28 mouse cellular contexts compared by ENCODE assay signal in the genomic region with DNA sequence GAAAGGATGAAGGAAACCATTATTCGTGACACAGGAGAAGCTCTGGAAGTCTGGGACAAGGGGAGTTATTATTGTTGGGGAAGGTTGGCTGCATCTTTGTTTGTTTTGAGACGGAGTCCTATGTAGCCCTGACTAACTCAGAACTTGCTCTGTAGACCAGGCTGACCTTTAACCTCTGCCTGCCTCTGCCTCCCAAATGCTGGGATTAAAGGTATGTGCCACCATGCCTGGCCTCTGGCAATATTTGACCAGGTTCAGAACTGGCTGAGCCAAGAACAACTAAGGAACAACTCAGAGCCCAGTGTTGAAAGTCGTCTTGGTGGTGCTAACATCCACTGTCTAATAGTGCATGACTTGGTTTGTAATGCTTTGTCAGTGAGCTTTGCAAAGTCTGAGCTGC. TPM values are rescaled to one million over a fixed set of nuclear protein-coding genes. Genes with fewer than 3 reads are reported as not detected.
DNase-seq lines count a peak whose midpoint lies in the region; ATAC-seq and TF ChIP-seq lines count a peak whose summit lies in the region.
"Had no signal": no experiment of that assay in that cellular context is flagged by ENCODE, and none has a peak within 500 bp of the region (broad histone marks: within the 10 kb centered on the region; RNA-seq: fewer than 3 reads in every experiment).

No protein-coding gene starts in this region.

- H3K4me1 ChIP-seq in heart, embryonic 15.5 days (replicated peaks) = peaks cover 44% of the 10 kb centered on the region
- peaks cover 15% of the 10 kb centered on the region; the same call in 1 of the 2 replicates for H3K4me1 ChIP-seq in lung, postnatal 0 days (ENCODE audit: insufficient read depth, low read depth, low read length)
- no peaks in the 10 kb centered on the region for H3K4me1 ChIP-seq in midbrain, embryonic 11.5 days (ENCODE audit: control insufficient read depth, insufficient read depth, low read length)
- H3K4me1 ChIP-seq: forebrain, embryonic 10.5 days; hindbrain, embryonic 10.5 days; intestine, embryonic 15.5 days; midbrain, embryonic 13.5 days had no signal

- no peaks in the 10 kb centered on the region for H3K27me3 ChIP-seq in heart, embryonic 15.5 days
- H3K27me3 ChIP-seq in lung, postnatal 0 days (replicated peaks; ENCODE audit: insufficient read depth, low read length) = no peaks in the 10 kb centered on the region
- H3K27me3 ChIP-seq in midbrain, embryonic 11.5 days (ENCODE audit: control insufficient read depth, insufficient read depth, low read length) = no peaks in the 10 kb centered on the region
- H3K27me3 ChIP-seq: CH12.LX; intestine, embryonic 15.5 days; limb, embryonic 13.5 days; midbrain, embryonic 13.5 days; Patski had no signal

- TF ChIP-seq CTCF in lung, postnatal 0 days (IDR thresholded peaks at IDR 0.05) = no peak

- WGBS in heart, embryonic 15.5 days = 74% methylated on average over 3 of the region's 3 CpGs
- 78% methylated on average over 3 of the region's 3 CpGs for WGBS in lung, postnatal 0 days
- 93% methylated on average over 3 of the region's 3 CpGs for WGBS in midbrain, embryonic 11.5 days

- H3K9ac ChIP-seq in heart, embryonic 15.5 days = no peak overlapping the region
- no peak overlapping the region for H3K9ac ChIP-seq in lung, postnatal 0 days (replicated peaks; ENCODE audit: low read depth)
- no peak overlapping the region for H3K9ac ChIP-seq in midbrain, embryonic 11.5 days (ENCODE audit: low read length)
- H3K9ac ChIP-seq: intestine, embryonic 15.5 days; limb, embryonic 13.5 days; midbrain, embryonic 13.5 days had no signal

- TF ChIP-seq EP300 in lung, postnatal 0 days (IDR thresholded peaks at IDR 0.05) = no peak

- no peaks in the 10 kb centered on the region for H3K9me3 ChIP-seq in heart, embryonic 15.5 days (replicated peaks)
- no peaks in the 10 kb centered on the region for H3K9me3 ChIP-seq in lung, postnatal 0 days (ENCODE audit: low read length)
- H3K9me3 ChIP-seq in midbrain, embryonic 11.5 days (ENCODE audit: control insufficient read depth, low read length) = no peaks in the 10 kb centered on the region
- H3K9me3 ChIP-seq: forebrain, embryonic 10.5 days; G1E; hindbrain, embryonic 10.5 days; intestine, embryonic 15.5 days; limb, embryonic 13.5 days; midbrain, embryonic 13.5 days had no signal

- no peak for DNase-seq in heart, postnatal 10 days
- DNase-seq in kidney, adult 9 months = peak; percentile 54
- DNase-seq in kidney, postnatal 14 days = no peak
- DNase-seq in lung, postnatal 0 days (ENCODE audit: low spot score) = no peak
- DNase-seq in lung, postnatal 14 days = no peak
- no peak for DNase-seq in midbrain, embryonic 11.5 days (ENCODE audit: low spot score, missing footprints)
- DNase-seq: adrenal gland, postnatal 36 days; B cell, adult 2 months; cerebellum, adult 11 months; cerebellum, postnatal 14 days; gastrocnemius, postnatal 25 days; lung, adult 18-20 months had no signal

- H3K4me3 ChIP-seq in heart, embryonic 15.5 days = no peak overlapping the region
- no peak overlapping the region for H3K4me3 ChIP-seq in lung, postnatal 0 days (ENCODE audit: low read depth, low read length)
- H3K4me3 ChIP-seq in midbrain, embryonic 11.5 days (ENCODE audit: low read depth, low read length) = no peak overlapping the region
- H3K4me3 ChIP-seq: forebrain, embryonic 10.5 days; hindbrain, embryonic 10.5 days; intestine, embryonic 15.5 days; limb, embryonic 13.5 days; midbrain, embryonic 13.5 days had no signal

- no peak overlapping the region for H3K4me2 ChIP-seq in heart, embryonic 15.5 days
- no peak overlapping the region for H3K4me2 ChIP-seq in lung, postnatal 0 days (replicated peaks; ENCODE audit: low read depth, low read length)
- no peak overlapping the region for H3K4me2 ChIP-seq in midbrain, embryonic 11.5 days
- H3K4me2 ChIP-seq: intestine, embryonic 15.5 days; limb, embryonic 13.5 days; midbrain, embryonic 13.5 days had no signal

- ATAC-seq in heart, embryonic 15.5 days (replicated peaks; ENCODE audit: insufficient number of reproducible peaks, insufficient read depth, low FRiP score, low read depth) = no peak
- no peak for ATAC-seq in lung, postnatal 0 days
- ATAC-seq in midbrain, embryonic 11.5 days (ENCODE audit: low FRiP score) = no peak
- ATAC-seq: forebrain, embryonic 16.5 days; hindbrain, embryonic 16.5 days; intestine, embryonic 15.5 days; midbrain, embryonic 13.5 days; Patski had no signal

- intact Hi-C loops in heart, postnatal 10 days (cut with DNase I) = no loop called here

- H3K27ac ChIP-seq in heart, embryonic 15.5 days = peak overlapping the region; percentile 79
- 0 out of 2 replicates have a peak overlapping the region, but pooled peaks have one; percentile 20 for H3K27ac ChIP-seq in lung, postnatal 0 days (ENCODE audit: low read length)
- H3K27ac ChIP-seq in midbrain, embryonic 11.5 days (ENCODE audit: low read depth, low read length) = no peak overlapping the region
- H3K27ac ChIP-seq: forebrain, embryonic 10.5 days; hindbrain, embryonic 10.5 days; limb, embryonic 13.5 days; midbrain, embryonic 13.5 days had no signal

- H3K36me3 ChIP-seq in heart, embryonic 15.5 days = peaks cover 7% of the 10 kb centered on the region; the same call in 1 of the 2 replicates
- peaks cover 33% of the 10 kb centered on the region; the same call in 1 of the 2 replicates for H3K36me3 ChIP-seq in lung, postnatal 0 days (ENCODE audit: insufficient read depth, low read length)
- H3K36me3 ChIP-seq in midbrain, embryonic 11.5 days (ENCODE audit: control insufficient read depth, insufficient read depth, low read length) = no peaks in the 10 kb centered on the region; the same call in 1 of the 2 replicates

RNA-seq across cellular contexts. Expression of gene Tmem204, which starts 18.2 kb away (rescaled TPM):
- 23.1 and 24.8 TPM in 2 replicates for polyA plus RNA-seq in heart, embryonic 15.5 days (2015; fragmentation: Nextera tagmentation; extraction: Ambion mirVana)
- 10 to 100 TPM; 42.1 to 42.2 TPM for total RNA-seq in heart, postnatal 10 days (2021)
- 186 and 218 TPM in 2 replicates for polyA plus RNA-seq in lung, postnatal 0 days (2015; fragmentation: Nextera tagmentation; extraction: Ambion mirVana)
- polyA plus RNA-seq in midbrain, embryonic 11.5 days (2014; fragmentation: Nextera tagmentation; extraction: Ambion mirVana) = 9.5 and 10.4 TPM in 2 replicates
- total RNA-seq: CH12.LX; megakaryocyte, adult 5-6 weeks; monocyte, adult 5-6 weeks; neutrophil, adult 5-6 weeks had no signal
- polyA plus RNA-seq: G1E had no signal

RNA-seq across cellular contexts. Expression of gene Ift140, which starts 49.3 kb away (rescaled TPM):
- polyA plus RNA-seq in heart, embryonic 15.5 days (2015; fragmentation: Nextera tagmentation; extraction: Ambion mirVana) = 8.9 and 13.3 TPM in 2 replicates
- 1 to 10 TPM; 7.3 to 7.8 TPM for total RNA-seq in heart, postnatal 10 days (2021)
- 6.8 and 7.9 TPM in 2 replicates for polyA plus RNA-seq in lung, postnatal 0 days (2015; fragmentation: Nextera tagmentation; extraction: Ambion mirVana)
- polyA plus RNA-seq in midbrain, embryonic 11.5 days (2014; fragmentation: Nextera tagmentation; extraction: Ambion mirVana) = 20.9 and 21.2 TPM in 2 replicates

RNA-seq across cellular contexts. Expression of gene Cramp1l, which starts 49.6 kb away (rescaled TPM):
- polyA plus RNA-seq in heart, embryonic 15.5 days (2015; fragmentation: Nextera tagmentation; extraction: Ambion mirVana) = 4.1 and 6.3 TPM in 2 replicates
- 10 to 100 TPM; 15.2 to 15.9 TPM for total RNA-seq in heart, postnatal 10 days (2021)
- polyA plus RNA-seq in lung, postnatal 0 days (2015; fragmentation: Nextera tagmentation; extraction: Ambion mirVana) = 3.3 TPM in 2 replicates
- 10.8 and 11.2 TPM in 2 replicates for polyA plus RNA-seq in midbrain, embryonic 11.5 days (2014; fragmentation: Nextera tagmentation; extraction: Ambion mirVana)

RNA-seq across cellular contexts. Expression of gene Telo2, which starts 50.6 kb away (rescaled TPM):
- 22.9 and 33.6 TPM in 2 replicates for polyA plus RNA-seq in heart, embryonic 15.5 days (2015; fragmentation: Nextera tagmentation; extraction: Ambion mirVana)
- total RNA-seq in heart, postnatal 10 days (2021) = 10 to 100 TPM; 15.2 to 16.8 TPM
- 13.7 and 13.9 TPM in 2 replicates for polyA plus RNA-seq in lung, postnatal 0 days (2015; fragmentation: Nextera tagmentation; extraction: Ambion mirVana)
- polyA plus RNA-seq in midbrain, embryonic 11.5 days (2014; fragmentation: Nextera tagmentation; extraction: Ambion mirVana) = 22.5 and 23.2 TPM in 2 replicates

RNA-seq across cellular contexts. Expression of gene Ptx4, which starts 55.4 kb away (rescaled TPM):
- polyA plus RNA-seq in heart, embryonic 15.5 days (2015; fragmentation: Nextera tagmentation; extraction: Ambion mirVana) = 0.16 and 0.30 TPM in 2 replicates
- 1 to 10 TPM; 1.9 to 4.6 TPM for total RNA-seq in heart, postnatal 10 days (2021)
- polyA plus RNA-seq in lung, postnatal 0 days (2015; fragmentation: Nextera tagmentation; extraction: Ambion mirVana) = 0.25 and 0.32 TPM in 2 replicates
- not detected in 2 replicates for polyA plus RNA-seq in midbrain, embryonic 11.5 days (2014; fragmentation: Nextera tagmentation; extraction: Ambion mirVana)
- total RNA-seq: adrenal gland, adult 18-20 months; adrenal gland, postnatal 36 days; CH12.LX; megakaryocyte, adult 5-6 weeks; monocyte, adult 5-6 weeks; neutrophil, adult 5-6 weeks had no signal
- polyA plus RNA-seq: forebrain, embryonic 16.5 days; G1E; hindbrain, embryonic 10.5 days; hindbrain, embryonic 16.5 days; midbrain, embryonic 13.5 days; thymus, postnatal 0 days had no signal
